Mouse (Mus musculus) frontal cortex, postnatal 36 days (tissue): ENCODE measurements at regions not wholly inside any gene's neighbourhood (a gene's known extent, or its start where the extent isn't known, plus 50 kb on each side); places are given as distances from the start of the nearest gene placed in this dataset.

Experiments
- DNase-seq, 2 experiments: peaks; one replicate each; pipeline ENCODE4 v3.0.0; 2022; ENCODE audit warnings: low spot score in 2 of 2

GRCm38 (mm10) chr17:14540269-14540975 is 153.6 kb downstream of the Thbs2 start:
- no peak for DNase-seq

DNA sequence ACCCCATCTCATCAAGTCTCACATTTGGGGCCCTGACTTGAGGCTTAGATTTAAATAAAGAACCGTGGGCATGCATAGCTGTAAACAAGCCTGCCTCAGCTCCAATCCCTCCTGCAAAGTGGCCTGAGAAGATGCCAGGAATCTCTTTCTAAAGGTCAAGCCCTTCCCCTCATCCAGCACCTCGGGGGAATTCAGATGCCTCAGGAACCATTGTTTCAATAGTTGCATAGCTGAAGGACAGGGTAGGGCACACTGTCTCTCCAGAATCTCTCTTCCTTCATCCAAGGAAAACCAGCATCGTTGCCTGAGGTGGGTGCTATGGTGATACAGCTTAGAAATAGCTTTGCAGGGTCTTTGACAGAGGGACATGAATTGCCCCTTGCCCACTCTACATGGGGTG is 154.4 kb downstream of the Thbs2 start:
- DNase-seq = no peak

GRCm38 (mm10) chr17:14539191-14539590 is 154.8 kb downstream of the Thbs2 start:
- no peak for DNase-seq

GRCm38 (mm10) chr17:14538527-14538926 is 155.5 kb downstream of the Thbs2 start:
- DNase-seq = no peak

DNA sequence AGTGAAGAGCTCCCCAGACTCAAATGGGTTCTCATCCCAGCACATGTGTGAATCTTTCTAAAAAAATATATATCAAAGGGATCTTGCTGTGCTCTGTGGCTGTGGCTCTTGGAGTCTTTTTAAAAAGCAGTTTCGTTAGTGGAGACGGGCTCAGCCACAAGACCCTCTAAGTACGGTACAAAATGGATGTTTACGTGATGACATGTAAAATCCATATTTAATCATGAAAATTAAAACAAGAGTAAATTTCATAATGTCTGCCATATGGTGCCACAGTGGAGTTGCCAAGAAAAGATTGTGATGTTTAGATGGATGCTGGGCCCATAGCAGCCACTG is 161.1 kb downstream of the Thbs2 start:
- DNase-seq = no peak

- DNase-seq = peak in 1 of 2 experiments; percentile 51
These were observed 161.6 kb downstream of the Thbs2 start for GRCm38 (mm10) chr17:14532298-14532978.

DNA sequence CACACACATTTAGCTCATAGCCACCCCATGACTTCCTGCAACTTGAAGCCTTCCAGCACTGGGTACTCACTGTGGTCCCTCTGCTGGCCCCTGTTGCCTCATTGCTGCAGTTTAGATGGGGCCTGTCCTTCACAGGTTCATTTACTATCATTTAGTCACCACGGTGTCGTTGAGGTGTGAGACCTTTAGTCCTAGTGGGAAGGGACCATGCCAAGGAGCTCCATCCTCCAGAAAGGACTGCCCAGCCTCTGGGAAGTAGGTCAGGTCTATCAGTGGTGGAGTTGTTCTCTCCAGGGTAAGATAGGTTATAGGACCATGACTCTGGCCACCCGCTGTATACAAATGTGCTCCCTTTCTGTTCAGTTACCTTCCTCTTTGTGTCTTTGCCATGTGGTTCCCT is 162.2 kb downstream of the Thbs2 start:
- no peak for DNase-seq

DNA sequence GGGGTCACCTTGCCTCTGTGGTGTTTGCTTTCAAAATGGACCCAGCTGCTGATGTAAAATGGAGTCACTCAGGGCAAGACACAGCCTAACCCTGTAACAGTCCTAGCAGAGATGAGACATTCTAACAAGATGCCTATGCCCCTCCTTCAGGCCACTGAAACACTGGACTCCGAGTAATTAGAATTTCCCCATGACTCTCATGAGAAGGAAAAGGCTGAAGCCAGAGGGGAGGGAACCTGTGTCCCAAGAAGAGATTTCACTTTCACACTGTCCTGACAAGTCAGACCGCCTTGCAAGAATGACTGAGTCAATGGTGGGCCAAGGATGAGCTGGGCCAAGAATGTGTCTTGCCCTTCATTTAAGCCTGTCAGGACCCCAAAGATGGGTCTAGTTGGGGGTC is 166.3 kb downstream of the Thbs2 start:
- DNase-seq = no peak

- DNase-seq = no peak
These were observed 168.8 kb downstream of the Thbs2 start for GRCm38 (mm10) chr17:14525255-14525654.

GRCm38 (mm10) chr17:14524426-14525236 is 169.4 kb downstream of the Thbs2 start:
- peak; percentile 29 to 68 for DNase-seq

GRCm38 (mm10) chr17:14522011-14522410 is 172.0 kb downstream of the Thbs2 start:
- DNase-seq = no peak

DNA sequence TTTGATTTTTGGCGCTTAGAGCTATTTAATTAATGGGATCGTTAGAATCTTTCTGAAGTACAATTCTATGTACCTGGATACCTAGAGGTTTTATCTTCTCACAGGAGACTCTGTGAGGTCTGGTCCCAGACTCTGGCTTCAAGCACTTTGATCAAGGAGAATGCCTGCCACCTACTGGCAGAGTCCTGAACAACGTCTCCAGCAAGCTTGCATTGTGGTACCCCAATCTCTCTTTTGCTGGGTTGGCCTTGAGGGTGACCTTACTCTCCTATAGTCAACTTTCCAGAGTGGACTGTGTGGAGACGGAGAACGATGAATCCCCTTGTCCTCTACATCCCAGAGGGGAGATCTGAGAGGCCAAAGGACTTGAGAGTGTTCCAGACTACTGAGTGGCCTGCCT is 173.5 kb downstream of the Thbs2 start:
- peak; percentile 76 to 86 for DNase-seq

- DNase-seq = no peak
These were observed 174.7 kb downstream of the Thbs2 start for GRCm38 (mm10) chr17:14519367-14519766.

- DNase-seq = no peak
These were observed 175.8 kb downstream of the Thbs2 start for GRCm38 (mm10) chr17:14518216-14518615.

DNA sequence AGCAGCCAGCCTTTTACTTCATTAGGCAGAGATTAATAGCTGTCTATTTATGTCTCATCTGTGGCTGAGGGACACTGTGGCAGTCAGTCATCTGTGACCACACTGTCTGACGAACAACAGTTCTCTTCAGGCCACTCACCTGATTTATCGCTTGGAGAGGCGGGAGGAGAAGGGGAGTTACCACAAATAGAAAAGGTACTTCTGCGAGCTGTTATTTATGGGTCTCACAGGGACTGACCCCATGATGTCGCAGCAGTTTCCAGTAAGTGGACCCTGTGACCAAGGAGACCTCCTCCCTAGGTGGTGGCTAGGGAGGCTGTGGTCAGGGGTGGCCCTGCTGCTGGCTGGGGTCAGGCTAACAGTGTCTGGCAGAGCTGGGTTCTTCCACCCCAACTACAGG is 176.7 kb downstream of the Thbs2 start:
- no peak for DNase-seq

DNA sequence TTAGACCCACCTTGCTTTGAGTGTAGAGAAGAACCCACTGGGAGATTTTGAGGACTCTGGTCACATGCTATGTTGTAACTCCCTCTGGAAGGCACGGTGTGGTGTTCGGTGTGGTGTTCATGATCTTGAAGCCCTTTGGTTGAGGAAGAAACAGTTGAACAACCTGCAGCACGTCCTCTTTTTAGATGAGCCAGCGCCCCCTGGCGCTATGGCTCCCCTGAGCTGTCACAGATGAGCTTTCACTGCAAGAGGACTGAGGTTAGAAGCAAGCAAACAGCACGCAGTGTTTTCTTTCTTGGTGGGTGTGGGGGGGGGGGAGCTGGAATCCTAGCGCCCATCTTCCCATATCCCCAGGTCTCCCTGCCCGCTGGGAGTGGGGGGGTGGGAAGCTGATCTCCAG is 177.9 kb downstream of the Thbs2 start:
- peak; percentile 64 to 67 for DNase-seq

GRCm38 (mm10) chr17:14513454-14513853 is 180.6 kb downstream of the Thbs2 start:
- DNase-seq = no peak

DNA sequence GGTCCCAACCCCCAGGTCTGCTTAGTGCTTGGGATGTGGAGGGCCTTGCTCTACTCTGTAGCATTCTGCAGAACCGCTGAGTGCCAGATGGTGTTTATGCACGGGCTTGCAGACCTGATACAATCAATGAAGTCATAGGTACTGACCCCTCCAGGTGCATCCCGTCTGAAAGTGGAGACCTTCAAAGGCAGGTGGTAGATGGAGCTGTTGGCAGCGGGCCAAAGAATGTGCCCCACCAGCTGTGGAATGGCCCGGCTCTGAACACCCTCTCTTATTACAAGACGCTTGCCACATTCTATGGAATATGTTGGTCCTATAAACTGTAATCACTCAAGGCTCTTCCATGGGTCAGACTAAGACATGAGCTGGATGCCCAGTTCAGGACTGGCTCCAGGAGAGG is 183.5 kb downstream of the Thbs2 start:
- DNase-seq = no peak

- DNase-seq = no peak
These were observed 186.9 kb downstream of the Thbs2 start for GRCm38 (mm10) chr17:14507111-14507510.

DNA sequence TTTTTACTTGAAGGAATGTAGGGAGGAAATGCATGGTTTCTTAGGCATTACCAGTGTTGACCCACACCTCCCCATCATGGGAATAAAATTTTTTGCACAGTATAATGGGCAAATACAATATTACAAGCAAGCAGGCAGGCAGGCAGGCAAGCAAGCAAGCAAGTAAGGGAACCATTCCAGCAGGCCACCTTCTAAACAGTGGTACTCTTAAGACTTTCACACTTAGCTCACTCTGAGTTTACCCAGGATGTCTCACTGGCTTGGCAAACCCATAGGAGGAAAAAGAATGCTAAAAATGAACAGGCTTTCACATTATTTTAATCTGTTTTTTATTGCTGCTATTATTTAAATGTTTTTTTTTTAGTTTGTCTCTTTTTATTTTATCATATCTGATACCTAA is 187.9 kb downstream of the Thbs2 start:
- DNase-seq = peak in 1 of 2 experiments; percentile 34

DNA sequence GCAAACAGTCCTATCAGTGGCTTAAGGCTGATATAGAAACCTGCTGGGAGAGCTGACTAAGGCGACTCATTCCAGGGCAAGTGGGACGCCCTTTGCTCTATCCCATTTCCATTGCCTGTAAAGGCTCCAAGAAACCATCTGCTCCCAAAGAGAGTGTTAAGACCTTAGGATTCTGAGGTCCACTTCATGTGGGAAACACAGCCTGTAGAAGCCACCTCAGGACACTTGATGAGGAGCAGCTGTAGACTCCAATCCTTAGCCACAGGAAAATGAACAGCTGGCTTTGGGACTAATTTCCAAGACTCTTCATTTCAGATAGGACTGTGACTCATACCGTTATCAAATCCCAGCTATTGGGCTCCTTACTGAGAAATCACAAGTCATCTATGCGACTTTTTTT is 188.6 kb downstream of the Thbs2 start:
- no peak for DNase-seq

DNA sequence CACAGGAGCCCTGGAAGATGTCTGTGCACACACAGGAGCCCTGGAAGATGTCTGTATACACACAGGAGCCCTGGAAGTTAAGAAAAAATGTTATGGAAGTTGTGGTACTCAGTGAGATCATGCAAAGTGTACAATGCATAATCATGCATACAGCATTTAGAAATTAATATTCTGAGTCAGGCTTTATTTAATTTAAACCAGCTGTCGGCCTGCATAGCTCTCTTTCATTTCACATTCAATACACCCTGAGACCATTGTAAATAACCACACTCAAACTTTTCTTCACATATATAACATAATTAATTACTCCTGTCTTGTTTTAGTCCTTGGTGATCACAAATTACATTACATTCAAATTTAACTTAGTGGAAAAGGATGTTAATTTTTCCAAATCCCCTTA is 190.4 kb downstream of the Thbs2 start:
- no peak for DNase-seq

DNA sequence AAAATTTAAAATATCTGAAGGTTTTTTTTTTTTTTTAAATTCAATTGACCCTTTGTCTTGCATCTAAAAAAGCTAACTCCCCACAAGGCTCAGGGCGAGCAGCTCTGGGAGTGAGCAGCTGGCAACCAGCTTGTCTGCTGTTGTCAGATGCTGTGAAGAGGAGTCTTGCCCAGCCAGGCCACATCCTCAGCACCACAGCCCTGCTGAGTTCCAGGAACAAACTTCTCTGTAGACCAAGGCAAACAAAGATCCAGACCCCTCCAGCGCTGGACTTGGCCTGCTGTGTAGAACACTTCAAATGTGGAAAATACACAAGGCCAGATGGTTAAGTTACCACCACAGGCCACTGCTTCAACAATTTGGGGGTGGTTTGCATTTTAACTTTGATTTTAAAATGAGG is 192.7 kb downstream of the Thbs2 start:
- DNase-seq = no peak
